Mouse (Mus musculus) R1 (cell line): ENCODE data around the gene Olfr1356.
A peak's percentile ranks its signal among the peaks of the same experiment; 100 is the strongest.

ENCODE experiments used
- DNase-seq: peaks from one replicate; pipeline ENCODE4 v3.0.0-alpha.2; 2018; ENCODE audit warnings: low read depth, low spot score

Gene Olfr1356

DNA sequence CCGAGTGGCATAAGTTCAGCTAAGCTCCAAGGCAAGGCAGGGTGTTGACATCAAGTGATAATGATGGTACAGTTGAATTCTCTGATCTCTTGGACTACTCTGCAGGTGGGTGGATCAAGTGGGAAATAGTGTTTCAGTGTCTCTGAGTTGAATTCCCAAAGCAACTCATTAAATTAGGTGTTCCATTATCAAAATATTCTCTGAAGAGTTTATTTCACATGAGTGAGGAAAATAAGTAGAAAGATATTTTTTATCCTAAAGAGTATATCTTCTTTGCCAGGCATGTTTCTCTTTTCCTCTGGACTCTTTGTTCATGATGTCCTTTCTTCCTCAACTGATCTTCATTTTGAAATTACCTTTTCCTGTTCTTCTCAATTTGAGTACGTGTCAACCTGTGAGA is at the start of gene Olfr1356:
Olfr1356 (minus strand) TSS at position 101 of the 400 bp plus-strand sequence.
- no peak for DNase-seq

DNA sequence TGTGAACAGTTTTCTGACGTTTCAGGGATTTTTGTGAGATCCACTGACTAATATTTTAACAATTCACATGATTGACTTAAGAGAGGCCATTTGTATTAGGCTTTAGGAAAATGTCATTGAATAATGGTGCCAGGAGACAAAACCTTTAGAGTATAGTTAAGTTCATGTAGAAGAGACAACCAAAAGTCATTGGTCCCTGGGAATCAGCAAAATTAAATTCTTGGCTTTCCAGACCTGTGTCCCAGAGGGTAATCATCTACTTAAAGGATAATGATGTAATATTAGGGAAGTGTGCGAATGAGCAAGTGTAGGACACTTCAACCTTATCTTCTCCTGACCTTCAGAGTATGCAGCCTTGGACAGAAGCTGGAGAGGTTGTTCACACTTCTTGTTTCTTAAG is 23.3 kb upstream of the Olfr1356 start, which contains the start of gene Olfr1355:
Olfr1355 (plus strand) TSS at position 301 of the 400 bp plus-strand sequence.
- DNase-seq: no peak

DNA sequence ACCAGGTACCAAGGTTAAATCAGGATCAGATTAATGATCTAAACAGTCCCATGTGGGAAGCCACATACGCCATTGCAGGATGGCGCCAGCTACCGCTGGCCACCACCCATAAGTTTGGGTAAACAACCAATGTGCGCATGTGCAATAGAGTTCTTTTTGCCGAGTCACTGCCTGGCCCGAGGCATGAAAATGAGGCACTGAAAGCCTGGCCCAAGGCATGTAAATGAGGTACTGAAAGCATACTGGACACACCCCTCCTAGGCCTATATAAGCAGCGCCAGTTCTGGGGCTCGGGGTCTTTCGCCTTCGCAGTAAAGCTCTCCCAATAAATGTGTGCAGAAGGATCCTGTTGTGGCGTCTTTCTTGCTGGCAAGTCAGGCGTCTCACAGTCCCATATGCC is 11.5 kb downstream of the Olfr1356 start:
- DNase-seq: peak; percentile 54

DNA sequence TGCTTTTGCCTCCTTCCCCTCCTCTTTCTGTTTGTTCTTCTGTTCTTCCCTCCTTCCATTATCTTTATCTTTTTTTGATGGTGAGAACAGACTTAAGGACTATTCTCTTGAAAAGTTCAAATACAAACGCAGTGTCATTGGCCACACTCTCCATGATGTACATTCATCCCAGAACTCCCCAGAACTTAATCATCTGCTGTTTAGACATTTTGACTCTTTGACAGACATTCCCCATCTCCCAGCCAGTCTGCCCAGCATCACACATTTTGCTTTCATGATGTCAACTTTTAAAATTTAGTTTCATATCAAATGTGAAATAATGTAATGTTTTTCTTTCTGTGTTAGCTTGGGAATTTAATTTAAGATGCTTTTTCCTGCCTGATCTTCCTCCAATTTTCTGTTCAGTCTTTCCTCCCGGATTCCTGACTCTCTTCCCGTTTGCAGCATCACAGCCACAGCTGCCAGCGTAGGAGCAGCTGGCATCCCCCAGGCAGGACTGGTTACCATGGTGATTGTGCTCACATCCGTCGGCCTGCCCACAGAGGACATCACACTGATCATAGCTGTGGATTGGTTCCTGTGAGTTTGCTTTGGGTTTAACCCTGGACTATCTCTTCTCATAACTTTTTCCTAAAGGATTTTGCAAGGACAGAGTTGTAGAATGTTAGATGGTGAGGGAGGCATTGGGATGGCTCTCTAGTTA is 39.5 kb downstream of the Olfr1356 start:
- DNase-seq: no peak

DNA sequence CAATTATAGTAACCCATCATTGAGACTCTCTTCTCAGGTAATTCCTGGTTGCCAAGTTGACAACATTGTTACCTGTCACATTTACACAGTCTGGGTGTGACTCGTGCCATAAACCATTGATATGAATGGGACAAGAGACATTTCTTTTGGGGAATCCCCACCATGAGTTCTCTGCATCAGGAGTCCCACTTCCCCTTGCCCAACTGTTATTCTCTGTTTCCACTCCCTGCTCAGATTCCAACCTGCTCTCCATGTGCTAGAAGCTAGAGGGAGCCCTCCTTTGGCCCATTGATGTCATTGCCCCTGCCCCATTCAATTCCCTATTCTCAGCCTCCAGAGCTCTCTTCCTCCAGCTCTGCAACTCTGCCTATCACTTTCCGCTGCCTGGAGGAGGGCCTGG is 50.5 kb downstream of the Olfr1356 start:
- DNase-seq: peak; percentile 46
